Mouse (Mus musculus): Measurements from ENCODE around the gene Mrpl54. TPM values are rescaled to one million over a fixed set of nuclear protein-coding genes. Genes with fewer than 3 reads are reported as not detected.

Gene Mrpl54
- polyA plus RNA-seq, 1 experiment, result 144 TPM

GRCm38 (mm10) chr10:81300352-81300907, 33.7 kb upstream of the Mrpl54 start:
- peaks cover 47% of the 10 kb centered on the region for H3K4me1 ChIP-seq (ENCODE audit: control insufficient read depth, insufficient read depth, insufficient read length, low read length)
- no peak overlapping the region for H3K4me3 ChIP-seq (ENCODE audit: insufficient read depth, low read depth, low read length)
- H3K27ac ChIP-seq (replicated peaks; ENCODE audit: low read depth, low read length), result no peak overlapping the region

GRCm38 (mm10) chr10:81299585-81300351, 33.0 kb upstream of the Mrpl54 start:
- Histone ChIP-seq H3K4me3 (ENCODE audit: insufficient read depth, low read depth, low read length) (no peak overlapping the region), H3K4me1 (ENCODE audit: control insufficient read depth, insufficient read depth, insufficient read length, low read length) (peaks cover 51% of the 10 kb centered on the region), H3K27ac (replicated peaks; ENCODE audit: low read depth, low read length) (peak overlapping the region; percentile 99)

GRCm38 (mm10) chr10:81298369-81299100, 31.8 kb upstream of the Mrpl54 start:
- H3K4me1 ChIP-seq (ENCODE audit: control insufficient read depth, insufficient read depth, insufficient read length, low read length), result peaks cover 54% of the 10 kb centered on the region
- H3K27ac ChIP-seq (replicated peaks; ENCODE audit: low read depth, low read length), result peak overlapping the region; percentile 99
- H3K4me3 ChIP-seq (ENCODE audit: insufficient read depth, low read depth, low read length), result peak overlapping the region; percentile 56

GRCm38 (mm10) chr10:81297845-81298244, 31.1 kb upstream of the Mrpl54 start:
- Histone ChIP-seq H3K27ac (replicated peaks; ENCODE audit: low read depth, low read length) (peak overlapping the region; percentile 99), H3K4me1 (ENCODE audit: control insufficient read depth, insufficient read depth, insufficient read length, low read length) (peaks cover 48% of the 10 kb centered on the region), H3K4me3 (ENCODE audit: insufficient read depth, low read depth, low read length) (peak overlapping the region; percentile 56)

GRCm38 (mm10) chr10:81297246-81297645, 30.5 kb upstream of the Mrpl54 start:
- peak overlapping the region; percentile 56 for H3K4me3 ChIP-seq (ENCODE audit: insufficient read depth, low read depth, low read length)
- peak overlapping the region; percentile 99 for H3K27ac ChIP-seq (replicated peaks; ENCODE audit: low read depth, low read length)
- peaks cover 42% of the 10 kb centered on the region for H3K4me1 ChIP-seq (ENCODE audit: control insufficient read depth, insufficient read depth, insufficient read length, low read length)

GRCm38 (mm10) chr10:81295185-81295584, 28.5 kb upstream of the Mrpl54 start:
- no peak overlapping the region for H3K4me3 ChIP-seq (ENCODE audit: insufficient read depth, low read depth, low read length)
- H3K27ac ChIP-seq (replicated peaks; ENCODE audit: low read depth, low read length), result peak overlapping the region; percentile 43; the same call in 1 of the 2 replicates
- peaks cover 32% of the 10 kb centered on the region for H3K4me1 ChIP-seq (ENCODE audit: control insufficient read depth, insufficient read depth, insufficient read length, low read length)

- Histone ChIP-seq H3K27ac (replicated peaks; ENCODE audit: low read depth, low read length) (peak overlapping the region; percentile 43), H3K4me1 (ENCODE audit: control insufficient read depth, insufficient read depth, insufficient read length, low read length) (peaks cover 26% of the 10 kb centered on the region), H3K4me3 (ENCODE audit: insufficient read depth, low read depth, low read length) (peak overlapping the region; percentile 73)
Observed at GRCm38 (mm10) chr10:81294442-81294841, 27.7 kb upstream of the Mrpl54 start.

GRCm38 (mm10) chr10:81293334-81294030, 26.7 kb upstream of the Mrpl54 start:
- Histone ChIP-seq H3K4me3 (ENCODE audit: insufficient read depth, low read depth, low read length) (peak overlapping the region; percentile 73), H3K4me1 (ENCODE audit: control insufficient read depth, insufficient read depth, insufficient read length, low read length) (peaks cover 21% of the 10 kb centered on the region), H3K27ac (replicated peaks; ENCODE audit: low read depth, low read length) (no peak overlapping the region)

GRCm38 (mm10) chr10:81292554-81293333, 26.0 kb upstream of the Mrpl54 start, which contains the start of gene Pip5k1c:
Gene Pip5k1c, plus strand, starts transcription at chr10:81292963.
- peak within 1 kb of the TSS; percentile 36; the same call in 1 of the 2 replicates for H3K27ac ChIP-seq (replicated peaks; ENCODE audit: low read depth, low read length)
- H3K4me3 ChIP-seq (ENCODE audit: insufficient read depth, low read depth, low read length), result peak within 1 kb of the TSS; percentile 73
- peaks cover 15% of the 10 kb centered on the region for H3K4me1 ChIP-seq (ENCODE audit: control insufficient read depth, insufficient read depth, insufficient read length, low read length)

GRCm38 (mm10) chr10:81291511-81292104, 24.9 kb upstream of the Mrpl54 start, which contains the start of gene Tjp3:
Gene Tjp3, minus strand, starts transcription at chr10:81291581.
- H3K4me1 ChIP-seq (ENCODE audit: control insufficient read depth, insufficient read depth, insufficient read length, low read length), result peaks cover 11% of the 10 kb centered on the region
- H3K27ac ChIP-seq (replicated peaks; ENCODE audit: low read depth, low read length), result no peak within 1 kb of the TSS
- no peak within 1 kb of the TSS for H3K4me3 ChIP-seq (ENCODE audit: insufficient read depth, low read depth, low read length)

GRCm38 (mm10) chr10:81290698-81291460, 24.1 kb upstream of the Mrpl54 start:
- peaks cover 11% of the 10 kb centered on the region for H3K4me1 ChIP-seq (ENCODE audit: control insufficient read depth, insufficient read depth, insufficient read length, low read length)
- H3K4me3 ChIP-seq (ENCODE audit: insufficient read depth, low read depth, low read length), result no peak overlapping the region
- H3K27ac ChIP-seq (replicated peaks; ENCODE audit: low read depth, low read length), result no peak overlapping the region

- Histone ChIP-seq H3K4me1 (ENCODE audit: control insufficient read depth, insufficient read depth, insufficient read length, low read length) (peaks cover 6% of the 10 kb centered on the region), H3K27ac (replicated peaks; ENCODE audit: low read depth, low read length) (no peak overlapping the region), H3K4me3 (ENCODE audit: insufficient read depth, low read depth, low read length) (no peak overlapping the region)
Observed at GRCm38 (mm10) chr10:81289811-81290210, 23.1 kb upstream of the Mrpl54 start.

- H3K4me1 ChIP-seq (ENCODE audit: control insufficient read depth, insufficient read depth, insufficient read length, low read length), result peaks cover 2% of the 10 kb centered on the region; the same call in 1 of the 2 replicates
- H3K4me3 ChIP-seq (ENCODE audit: insufficient read depth, low read depth, low read length), result no peak overlapping the region
- no peak overlapping the region for H3K27ac ChIP-seq (replicated peaks; ENCODE audit: low read depth, low read length)
Observed at GRCm38 (mm10) chr10:81289278-81289677, 22.5 kb upstream of the Mrpl54 start.

Data from brown adipose tissue, adult 24 weeks (tissue).